Mouse (Mus musculus) kidney, embryonic 16.5 days (tissue): ENCODE measurements around the gene Frat2. TPM values are rescaled to one million over a fixed set of nuclear protein-coding genes. Genes with fewer than 3 reads are reported as not detected.
"Not testable (repeated sequence)": the region's sequence is repeated elsewhere in the genome, so short reads cannot be mapped to it uniquely, and the experiment has no call there.

Source experiments
- ATAC-seq: fragments of 200-750 bp; cut with Nextera tagmentation; 2 replicates; pipeline ENCODE4 v1.8.0; 2017; ENCODE audit warnings: moderate TSS enrichment; ENCODE audit not compliant: low FRiP score, low TSS enrichment
- H3K27ac ChIP-seq: fragments of 300-500 bp; sonication (generic); 2 replicates; pipeline ENCODE4 v1.5.1; 2014; ENCODE audit warnings: low read length
- H3K27me3 ChIP-seq: fragments of 300-500 bp; sonication (generic); 2 replicates; pipeline ENCODE4 v1.6.1; 2014; ENCODE audit warnings: low read length, control low read depth, mixed read lengths; ENCODE audit not compliant: insufficient read depth
- H3K36me3 ChIP-seq: fragments of 300-500 bp; sonication (generic); 2 replicates; pipeline ENCODE4 v1.6.1; 2014; ENCODE audit warnings: low read length, control low read depth, mixed read lengths; ENCODE audit not compliant: insufficient read depth
- H3K4me1 ChIP-seq: fragments of 300-500 bp; sonication (generic); 2 replicates; pipeline ENCODE4 v1.6.1; 2014; ENCODE audit warnings: low read length, control low read depth, mixed read lengths; ENCODE audit not compliant: insufficient read depth
- H3K4me2 ChIP-seq: fragments of 300-500 bp; sonication (generic); replicated peaks from 2 replicates; pipeline ENCODE4 v1.6.1; 2014; ENCODE audit warnings: low read depth, low read length
- H3K4me3 ChIP-seq: fragments of 300-500 bp; sonication (generic); 2 replicates; pipeline ENCODE4 v1.5.1; 2014; ENCODE audit warnings: mild to moderate bottlenecking, low read length
- H3K9ac ChIP-seq: fragments of 300-500 bp; sonication (generic); replicated peaks from 2 replicates; pipeline ENCODE4 v1.6.1; 2014; ENCODE audit warnings: low read length
- H3K9me3 ChIP-seq: fragments of 300-500 bp; sonication (generic); 2 replicates; pipeline ENCODE4 v1.6.1; 2016; ENCODE audit warnings: low read length, control low read depth
- WGBS: fragments of 180-500 bp; shearing (Covaris S2); extraction: QIAGEN DNeasy Blood & Tissue Kit; methylation state at CpG from one replicate; pipeline ENCODE4 v1.1.7; 2014; 5-methylcytosine and 5-hydroxymethylcytosine counted together
- polyA plus RNA-seq: library from polyadenylated mRNA; unstranded; fragments of >200 nt; fragmentation: Nextera tagmentation; extraction: Ambion mirVana; gene quantifications from 2 replicates; pipeline ENCODE4 v1.2.1, GENCODE M21; 2015

Gene Frat2
- polyA plus RNA-seq, 1 experiment from 2014 or later = 4.7 TPM

GRCm38 (mm10) chr19:41869946-41870345, 22.0 kb upstream of the Frat2 start:
- ATAC-seq, H3K27me3 ChIP-seq, H3K4me3 ChIP-seq, H3K4me1 ChIP-seq, H3K9ac ChIP-seq, H3K27ac ChIP-seq, H3K9me3 ChIP-seq, H3K4me2 ChIP-seq: not testable (repeated sequence)
- H3K36me3 ChIP-seq = peaks cover 39% of the 10 kb centered on the region
- WGBS = 82% methylated on average over 5 of the region's 5 CpGs

- 94% methylated on average over 5 of the region's 5 CpGs for WGBS
Measured at GRCm38 (mm10) chr19:41869296-41869695, 21.4 kb upstream of the Frat2 start.

GRCm38 (mm10) chr19:41866707-41867106, 18.8 kb upstream of the Frat2 start:
- no peak overlapping the region for H3K4me2 ChIP-seq
- H3K27ac ChIP-seq = no peak overlapping the region
- H3K4me1 ChIP-seq = no peaks in the 10 kb centered on the region
- 92% methylated on average over 8 of the region's 8 CpGs for WGBS
- no peak for ATAC-seq
- no peaks in the 10 kb centered on the region for H3K9me3 ChIP-seq
- H3K9ac ChIP-seq = no peak overlapping the region
- no peak overlapping the region for H3K4me3 ChIP-seq
- H3K27me3 ChIP-seq = no peaks in the 10 kb centered on the region
- H3K36me3 ChIP-seq = peaks cover 30% of the 10 kb centered on the region

More at GRCm38 (mm10) chr19:41869296-41869695, 21.4 kb upstream of the Frat2 start:
- no peak overlapping the region for H3K27ac ChIP-seq
- H3K4me3 ChIP-seq = no peak overlapping the region
- no peaks in the 10 kb centered on the region for H3K27me3 ChIP-seq
- H3K4me2 ChIP-seq = no peak overlapping the region
- no peaks in the 10 kb centered on the region for H3K4me1 ChIP-seq
- no peak overlapping the region for H3K9ac ChIP-seq
- H3K9me3 ChIP-seq = no peaks in the 10 kb centered on the region
- no peak for ATAC-seq
- peaks cover 35% of the 10 kb centered on the region for H3K36me3 ChIP-seq

- H3K4me3 ChIP-seq = no peak overlapping the region
- ATAC-seq = no peak
- no peak overlapping the region; the same call in 1 of the 2 replicates for H3K27ac ChIP-seq
- H3K4me1 ChIP-seq = no peaks in the 10 kb centered on the region
- no peaks in the 10 kb centered on the region for H3K9me3 ChIP-seq
- H3K27me3 ChIP-seq = no peaks in the 10 kb centered on the region
- WGBS = 67% methylated on average over 3 of the region's 3 CpGs
- H3K9ac ChIP-seq = no peak overlapping the region
- no peak overlapping the region for H3K4me2 ChIP-seq
- H3K36me3 ChIP-seq = 0 out of 2 replicates have a peak, but pooled peaks cover 2% of the 10 kb centered on the region
Measured at GRCm38 (mm10) chr19:41857816-41858310, 9.9 kb upstream of the Frat2 start.

GRCm38 (mm10) chr19:41857086-41857762, 9.3 kb upstream of the Frat2 start:
- no peak for ATAC-seq
- Histone ChIP-seq H3K4me3 (no peak overlapping the region), H3K4me2 (no peak overlapping the region), H3K27me3 (no peaks in the 10 kb centered on the region), H3K4me1 (no peaks in the 10 kb centered on the region), H3K36me3 (no peaks in the 10 kb centered on the region), H3K27ac (no peak overlapping the region), H3K9ac (no peak overlapping the region), H3K9me3 (no peaks in the 10 kb centered on the region)
- 74% methylated on average over 5 of the region's 5 CpGs for WGBS

- WGBS = 75% methylated on average over 4 of the region's 4 CpGs
- no peak overlapping the region for H3K4me2 ChIP-seq
- H3K27me3 ChIP-seq = no peaks in the 10 kb centered on the region
- H3K27ac ChIP-seq = no peak overlapping the region
- peaks cover 19% of the 10 kb centered on the region for H3K4me1 ChIP-seq
- no peak overlapping the region for H3K4me3 ChIP-seq
- H3K36me3 ChIP-seq = no peaks in the 10 kb centered on the region
- no peak for ATAC-seq
- no peak overlapping the region for H3K9ac ChIP-seq
- no peaks in the 10 kb centered on the region for H3K9me3 ChIP-seq
Measured at GRCm38 (mm10) chr19:41852423-41852822, 4.5 kb upstream of the Frat2 start.

- no peaks in the 10 kb centered on the region for H3K27me3 ChIP-seq
- peak overlapping the region; percentile 46 for H3K9ac ChIP-seq
- H3K9me3 ChIP-seq = no peaks in the 10 kb centered on the region
- H3K27ac ChIP-seq = peak overlapping the region; percentile 92
- WGBS = 15% methylated on average over 14 of the region's 14 CpGs
- peak overlapping the region; percentile 28 for H3K4me2 ChIP-seq
- no peak for ATAC-seq
- no peak overlapping the region for H3K4me3 ChIP-seq
- no peaks in the 10 kb centered on the region for H3K36me3 ChIP-seq
- peaks cover 28% of the 10 kb centered on the region for H3K4me1 ChIP-seq
Measured at GRCm38 (mm10) chr19:41850719-41851543, 3.0 kb upstream of the Frat2 start.

GRCm38 (mm10) chr19:41850021-41850718, 2.2 kb upstream of the Frat2 start:
- peak overlapping the region; percentile 46; the same call in 1 of the 2 replicates for H3K9ac ChIP-seq
- WGBS = 21% methylated on average over 6 of the region's 6 CpGs
- no peak overlapping the region for H3K4me3 ChIP-seq
- no peak for ATAC-seq
- no peaks in the 10 kb centered on the region for H3K27me3 ChIP-seq
- H3K27ac ChIP-seq = peak overlapping the region; percentile 92
- H3K4me2 ChIP-seq = 0 out of 2 replicates have a peak overlapping the region, but pooled peaks have one; percentile 28
- H3K4me1 ChIP-seq = peaks cover 29% of the 10 kb centered on the region
- no peaks in the 10 kb centered on the region for H3K9me3 ChIP-seq
- H3K36me3 ChIP-seq = no peaks in the 10 kb centered on the region

DNA sequence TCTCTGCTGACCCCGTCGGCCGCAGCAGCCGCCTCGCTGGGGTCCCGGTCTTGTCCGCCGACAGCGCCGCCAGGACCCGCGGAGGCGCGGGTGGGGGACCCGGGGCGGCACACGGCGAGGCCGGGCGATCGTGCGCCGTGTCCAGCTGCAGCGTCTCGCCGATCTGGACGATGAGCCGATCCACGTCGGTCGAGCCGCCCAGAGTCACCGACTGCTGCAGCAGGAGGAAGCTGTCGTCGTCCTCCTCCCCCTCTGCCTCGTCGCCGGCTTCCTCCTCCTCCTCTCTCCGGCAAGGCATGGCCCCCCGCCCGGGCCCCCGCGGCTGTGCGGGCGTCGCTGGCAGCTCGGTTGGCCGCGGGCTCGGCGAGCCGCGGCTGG, 329 bp downstream of the Frat2 start:
- H3K4me1 ChIP-seq = peaks cover 29% of the 10 kb centered on the region

More for the DNA sequence above, 329 bp downstream of the Frat2 start:
- Histone ChIP-seq H3K4me3 (peak overlapping the region; percentile 74), H3K27ac (peak overlapping the region; percentile 94), H3K4me2 (peak overlapping the region; percentile 97), H3K9ac (peak overlapping the region; percentile 80)
- H3K9me3 ChIP-seq, H3K36me3 ChIP-seq, H3K27me3 ChIP-seq: not testable (repeated sequence)
- WGBS = under 1% methylated on average over 47 of the region's 53 CpGs
- peak; percentile 52 for ATAC-seq
